Mouse (Mus musculus): Measurements from ENCODE around the gene Rhox13. TPM values are rescaled to one million over a fixed set of nuclear protein-coding genes. Genes with fewer than 3 reads are reported as not detected.

Gene Rhox13
- not detected in 4 replicates for total RNA-seq (2023; ENCODE audit: inconsistent age)

DNA sequence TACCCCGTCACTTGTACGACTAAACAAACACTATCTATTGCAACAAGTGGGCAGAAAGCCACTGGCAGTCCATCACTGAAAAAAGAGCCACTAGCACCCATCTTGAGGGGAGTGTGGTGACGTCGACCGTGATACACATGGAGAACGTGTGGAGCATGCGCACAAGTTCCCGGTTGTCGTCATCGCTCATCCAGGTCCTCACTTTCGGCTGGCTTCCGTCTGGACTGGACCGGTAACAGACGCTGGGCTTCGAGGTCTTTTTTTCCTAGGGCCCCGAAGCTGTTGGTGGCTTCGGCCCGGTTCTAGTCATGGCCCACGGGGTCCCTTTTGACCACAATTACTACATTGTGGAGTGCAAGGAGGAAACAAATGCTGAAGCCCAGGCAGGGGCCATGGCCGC is at the start of gene Rhox13:
TSS of gene Rhox13 (plus strand) at position 238 of the 400 bp plus-strand sequence.

DNA sequence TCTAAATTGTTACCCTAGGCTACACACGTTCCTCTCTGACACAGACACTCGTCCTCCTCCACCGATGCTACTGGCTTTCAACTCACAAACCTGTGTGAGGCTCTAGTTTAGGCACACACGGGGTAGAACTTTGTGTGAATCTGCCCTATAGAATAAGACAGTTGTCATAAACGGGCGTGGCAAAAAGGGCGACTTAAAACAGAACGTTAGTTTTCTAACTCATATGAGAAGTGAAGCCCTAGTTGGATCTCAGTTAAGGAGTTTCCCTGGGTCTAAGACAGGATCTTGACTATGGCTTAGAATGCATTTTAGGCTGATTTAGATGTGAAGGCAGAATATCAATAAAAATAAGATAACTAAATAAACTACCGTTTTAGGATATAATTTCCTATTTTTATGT is 36.0 kb upstream of the Rhox13 start, which contains the start of gene Rhox11:
TSS of gene Rhox11 (minus strand) at position 101 of the 400 bp plus-strand sequence.

DNA sequence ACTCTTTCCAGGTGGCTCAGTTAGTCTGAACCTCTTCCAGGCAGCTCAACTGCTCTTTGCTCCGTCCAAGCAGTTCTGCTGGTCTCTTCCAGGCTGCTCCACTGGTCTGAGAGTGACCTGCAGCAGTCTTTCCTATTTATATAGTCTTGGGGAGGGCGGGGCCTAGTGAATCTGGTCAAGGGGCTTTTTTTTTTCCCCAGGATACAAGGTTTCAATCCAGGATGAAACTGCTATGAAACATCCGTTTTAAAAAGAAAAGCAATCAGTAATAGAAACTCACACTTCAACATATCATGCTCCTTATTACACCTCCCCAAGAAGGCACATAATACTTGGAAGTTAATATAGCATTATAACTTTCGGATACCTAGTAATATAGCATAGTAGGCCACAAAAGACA is 10.2 kb upstream of the Rhox13 start, which contains the start of gene Rhox12:
TSS of gene Rhox12 (minus strand) at position 101 of the 400 bp plus-strand sequence.

Other genes starting within 250 kb of the Rhox13 start
- not detected in 4 replicates for gene Rhox8, start 242.3 kb upstream of the Rhox13 start, total RNA-seq (2023; ENCODE audit: inconsistent age)
- not detected in 4 replicates for gene Rhox7b, start 224.0 kb upstream of the Rhox13 start, total RNA-seq (2023; ENCODE audit: inconsistent age)
- not detected in 4 replicates for gene Rhox9, start 219.4 kb upstream of the Rhox13 start, total RNA-seq (2023; ENCODE audit: inconsistent age)
- not detected in 4 replicates for gene Btg1-ps1, start 102.4 kb upstream of the Rhox13 start, total RNA-seq (2023; ENCODE audit: inconsistent age)
- gene Btg1-ps2, start 78.1 kb upstream of the Rhox13 start, total RNA-seq (2023; ENCODE audit: inconsistent age), result not detected in 4 replicates
- gene Rhox10, start 54.7 kb upstream of the Rhox13 start, total RNA-seq (2023; ENCODE audit: inconsistent age), result not detected in 4 replicates
- not detected in 4 replicates for gene Rhox11, start 36.1 kb upstream of the Rhox13 start, total RNA-seq (2023; ENCODE audit: inconsistent age)
- gene Rhox12, start 10.3 kb upstream of the Rhox13 start, total RNA-seq (2023; ENCODE audit: inconsistent age), result not detected in 4 replicates
- 33.4 to 35.9 TPM (median 35.2 TPM) in 4 replicates for gene Zbtb33, start 68.6 kb downstream of the Rhox13 start, total RNA-seq (2023; ENCODE audit: inconsistent age)
- gene Tmem255a, start 131.2 kb downstream of the Rhox13 start, total RNA-seq (2023; ENCODE audit: inconsistent age), result 0.15 to 0.24 TPM (median 0.16 TPM) in 4 replicates
- gene Atp1b4, start 195.0 kb downstream of the Rhox13 start, total RNA-seq (2023; ENCODE audit: inconsistent age), result not detected in 4 replicates

Data from B cell, adult (primary cell).